Mouse (Mus musculus) G1E (cell line): ENCODE measurements around the gene Dok1. TPM values are rescaled to one million over a fixed set of nuclear protein-coding genes. Genes with fewer than 3 reads are reported as not detected.

Experiments used
- ATAC-seq: 2 replicates; pipeline ENCODE4 v1.8.0; 2016; ENCODE audit warnings: mild to moderate bottlenecking; ENCODE audit not compliant: insufficient number of reproducible peaks, poor library complexity, low FRiP score, severe bottlenecking; ENCODE audit errors: extremely low read depth
- DNase-seq: peaks from one replicate; pipeline ENCODE4 v3.0.0; 2012; ENCODE audit warnings: low spot score
- H3K27me3 ChIP-seq: 2 replicates; pipeline ENCODE4 v1.6.1; 2012; ENCODE audit warnings: mild to moderate bottlenecking, low read length, inconsistent platforms; ENCODE audit not compliant: insufficient read depth
- H3K36me3 ChIP-seq: replicated peaks from 2 replicates; pipeline ENCODE3; 2012; ENCODE audit warnings: mild to moderate bottlenecking, inconsistent platforms
- H3K4me1 ChIP-seq: 2 replicates; pipeline ENCODE4 v1.6.1; 2012; ENCODE audit warnings: low read depth, low read length, inconsistent platforms, mixed read lengths; ENCODE audit not compliant: insufficient read depth
- H3K4me3 ChIP-seq: 2 replicates; pipeline ENCODE4 v1.5.1; 2012; ENCODE audit warnings: low read depth, mild to moderate bottlenecking, inconsistent platforms, low read length, moderate library complexity, mixed read lengths
- H3K9me3 ChIP-seq: replicated peaks from 2 replicates; pipeline ENCODE4 v1.6.1; 2012; ENCODE audit warnings: inconsistent platforms
- CTCF ChIP-seq: IDR thresholded peaks from 2 replicates; pipeline ENCODE4 v1.5.1; 2012; ENCODE audit warnings: low read depth, low read length, inconsistent platforms, mixed read lengths
- GATA1 ChIP-seq: IDR thresholded peaks from 2 replicates; pipeline ENCODE4 v1.6.1; 2012; ENCODE audit warnings: borderline replicate concordance, low read length, inconsistent platforms, mixed read lengths
- GATA2 ChIP-seq: IDR thresholded peaks from 2 replicates; pipeline ENCODE4 v1.6.1; 2012; ENCODE audit warnings: low read depth, low read length, inconsistent platforms, borderline replicate concordance
- POLR2AphosphoS5 ChIP-seq: IDR thresholded peaks from 2 replicates; pipeline ENCODE4 v1.6.1; 2012; ENCODE audit warnings: low read depth, low read length, inconsistent platforms; ENCODE audit not compliant: insufficient replicate concordance
- TAL1 ChIP-seq: conservative IDR thresholded peaks from 2 replicates; pipeline ENCODE4 v1.6.1; 2012; ENCODE audit warnings: low read depth, low read length, inconsistent platforms, mixed read lengths
- polyA plus RNA-seq: library from polyadenylated mRNA; stranded (reverse); fragments of >175 nt; gene quantifications from 2 replicates; pipeline ENCODE4 v1.2.3, GENCODE M21; 2012
- total RNA-seq, 2 experiments: library from RNA; stranded (forward) in 1 of 2; stranded (reverse) in 1 of 2; fragments of 200-1000 nt in 1 of 2; fragments of >200 nt in 1 of 2; fragmentation: Nextera tagmentation in 1 of 2; gene quantifications; 2 replicates each; pipeline ENCODE4 v1.2.3; 2014 to 2017

Gene Dok1
- total and polyA plus RNA-seq, 3 experiments = 7.8 to 82.5 (median 28.4) TPM

DNA sequence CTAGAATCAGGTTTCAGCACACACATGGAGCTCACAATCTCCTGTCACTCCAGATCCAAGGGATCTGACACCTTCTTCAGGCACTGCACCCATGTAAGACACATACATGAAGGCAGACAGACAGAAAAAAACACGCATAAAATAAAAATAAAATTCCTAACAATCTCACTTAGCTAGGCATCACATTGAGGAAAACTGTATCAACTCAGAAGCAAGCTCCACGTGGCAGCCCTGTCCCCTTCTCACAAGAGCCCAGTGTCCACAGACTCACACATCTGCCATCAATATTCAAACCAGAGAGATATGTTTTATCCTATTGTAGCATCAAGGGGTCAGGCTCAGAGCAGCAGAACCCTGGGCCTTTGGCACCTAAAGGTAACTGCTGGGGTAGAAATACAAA is 29.0 kb downstream of the Dok1 start:
- peak overlapping the region; percentile 37; the same call in 1 of the 2 replicates for H3K4me3 ChIP-seq
- no peaks in the 10 kb centered on the region for H3K36me3 ChIP-seq
- H3K27me3 ChIP-seq = no peaks in the 10 kb centered on the region
- no peaks in the 10 kb centered on the region for H3K9me3 ChIP-seq
- TF ChIP-seq TAL1 (no peak), POLR2AphosphoS5 (no peak), CTCF (no peak), GATA1 (no peak), GATA2 (no peak)
- no peak for DNase-seq
- ATAC-seq = no peak
- peaks cover 33% of the 10 kb centered on the region for H3K4me1 ChIP-seq

DNA sequence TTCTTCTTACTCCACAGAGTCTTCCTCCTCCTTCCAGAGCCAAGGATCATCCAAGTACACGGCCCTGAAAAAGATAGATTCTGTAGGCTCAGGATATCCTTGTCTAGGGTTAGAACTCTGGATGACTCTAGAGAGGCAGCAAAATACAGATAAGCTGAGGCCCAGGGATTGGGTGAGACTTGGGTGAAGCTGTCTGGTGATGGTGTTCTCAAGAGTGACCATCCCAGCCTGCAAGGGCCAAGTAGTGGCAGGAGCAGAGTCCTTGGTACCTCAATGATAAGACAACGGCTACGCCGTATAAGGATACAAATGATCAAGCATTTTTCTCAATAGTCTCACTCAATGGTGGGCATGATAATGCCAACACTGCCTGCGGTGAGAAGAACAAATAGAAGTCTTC is 29.4 kb downstream of the Dok1 start:
- H3K4me3 ChIP-seq = no peak overlapping the region
- no peaks in the 10 kb centered on the region for H3K27me3 ChIP-seq
- TF ChIP-seq CTCF (no peak), GATA2 (no peak), GATA1 (no peak), TAL1 (no peak), POLR2AphosphoS5 (no peak)
- H3K36me3 ChIP-seq = no peaks in the 10 kb centered on the region
- no peak for ATAC-seq
- DNase-seq = no peak
- H3K9me3 ChIP-seq = no peaks in the 10 kb centered on the region
- H3K4me1 ChIP-seq = peaks cover 34% of the 10 kb centered on the region

DNA sequence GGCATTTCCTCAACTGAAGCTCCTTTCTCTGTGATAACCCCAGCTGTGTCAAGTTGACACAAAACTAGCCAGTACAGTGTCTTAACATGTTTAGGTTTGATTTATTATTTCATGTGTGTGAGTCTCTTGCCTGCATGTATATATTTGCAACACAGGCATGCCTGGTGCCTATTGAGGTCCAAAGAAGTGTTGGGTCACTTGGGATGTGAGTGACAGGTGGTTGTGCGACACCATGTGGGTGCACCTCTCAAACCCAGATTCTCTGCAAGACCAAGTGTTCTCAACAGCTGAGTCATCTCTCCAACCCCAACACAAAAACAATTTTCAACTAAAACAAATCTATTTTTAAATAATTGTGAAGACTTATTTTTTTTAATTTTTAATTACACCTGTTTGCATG is 30.2 kb downstream of the Dok1 start:
- no peaks in the 10 kb centered on the region for H3K27me3 ChIP-seq
- no peaks in the 10 kb centered on the region for H3K9me3 ChIP-seq
- peaks cover 36% of the 10 kb centered on the region for H3K4me1 ChIP-seq
- no peak for DNase-seq
- H3K36me3 ChIP-seq = no peaks in the 10 kb centered on the region
- no peak for ATAC-seq
- H3K4me3 ChIP-seq = no peak overlapping the region
- TF ChIP-seq POLR2AphosphoS5 = no peak
- no peak for TF ChIP-seq GATA1
- no peak for TF ChIP-seq CTCF
- TF ChIP-seq TAL1 = no peak
- TF ChIP-seq GATA2 = no peak

DNA sequence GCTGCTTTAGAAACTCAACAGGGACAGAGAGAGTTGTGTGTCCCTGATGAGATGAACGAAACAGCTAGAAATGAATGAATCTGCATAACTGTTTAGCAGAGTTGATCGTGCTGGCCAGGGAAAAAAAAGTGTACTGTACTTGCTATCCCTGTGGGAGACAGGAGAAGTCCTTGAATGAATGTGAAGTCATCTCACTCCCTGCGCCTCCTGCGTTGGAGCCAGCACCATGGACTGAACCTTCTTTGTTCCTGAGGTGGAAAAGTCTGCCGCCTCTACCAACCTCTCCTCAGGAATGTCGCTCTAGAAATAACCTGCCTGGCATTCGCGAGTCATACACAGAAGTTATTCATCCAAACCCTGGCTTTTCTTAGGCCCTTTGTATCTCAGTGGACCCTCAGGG is 33.3 kb downstream of the Dok1 start:
- DNase-seq (no peak), ATAC-seq (no peak)
- no peak overlapping the region for H3K4me3 ChIP-seq
- no peaks in the 10 kb centered on the region for H3K9me3 ChIP-seq
- H3K36me3 ChIP-seq = no peaks in the 10 kb centered on the region
- TF ChIP-seq GATA1 (no peak), GATA2 (no peak), POLR2AphosphoS5 (no peak), TAL1 (no peak), CTCF (no peak)
- no peaks in the 10 kb centered on the region; the same call in 1 of the 2 replicates for H3K27me3 ChIP-seq
- peaks cover 41% of the 10 kb centered on the region for H3K4me1 ChIP-seq

DNA sequence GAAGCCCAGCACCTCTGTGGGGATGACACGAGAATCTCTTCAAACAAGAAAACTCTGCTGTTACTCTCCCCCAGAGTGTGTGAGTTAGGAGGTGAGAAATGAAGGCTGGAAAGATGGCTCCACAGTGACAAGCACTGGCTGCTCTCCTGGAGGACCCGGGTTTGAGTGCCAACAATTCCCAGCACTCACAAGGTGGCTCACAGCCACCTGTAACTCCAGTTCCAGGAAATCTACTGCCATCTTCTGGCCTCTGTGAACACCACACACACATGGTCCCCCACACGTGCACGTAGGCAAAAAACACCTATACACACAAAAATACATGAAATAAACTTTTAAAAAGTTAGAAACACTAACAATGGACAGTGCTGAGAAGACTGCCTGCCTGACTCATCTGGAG is 34.9 kb downstream of the Dok1 start:
- H3K4me1 ChIP-seq = peaks cover 26% of the 10 kb centered on the region
- H3K27me3 ChIP-seq = peaks cover 10% of the 10 kb centered on the region
- no peaks in the 10 kb centered on the region for H3K9me3 ChIP-seq
- no peak for DNase-seq
- TF ChIP-seq CTCF = no peak
- TF ChIP-seq TAL1 = no peak
- no peak for TF ChIP-seq GATA1
- no peak for TF ChIP-seq POLR2AphosphoS5
- no peak for TF ChIP-seq GATA2
- H3K36me3 ChIP-seq = no peaks in the 10 kb centered on the region
- no peak for ATAC-seq
- H3K4me3 ChIP-seq = no peak overlapping the region

DNA sequence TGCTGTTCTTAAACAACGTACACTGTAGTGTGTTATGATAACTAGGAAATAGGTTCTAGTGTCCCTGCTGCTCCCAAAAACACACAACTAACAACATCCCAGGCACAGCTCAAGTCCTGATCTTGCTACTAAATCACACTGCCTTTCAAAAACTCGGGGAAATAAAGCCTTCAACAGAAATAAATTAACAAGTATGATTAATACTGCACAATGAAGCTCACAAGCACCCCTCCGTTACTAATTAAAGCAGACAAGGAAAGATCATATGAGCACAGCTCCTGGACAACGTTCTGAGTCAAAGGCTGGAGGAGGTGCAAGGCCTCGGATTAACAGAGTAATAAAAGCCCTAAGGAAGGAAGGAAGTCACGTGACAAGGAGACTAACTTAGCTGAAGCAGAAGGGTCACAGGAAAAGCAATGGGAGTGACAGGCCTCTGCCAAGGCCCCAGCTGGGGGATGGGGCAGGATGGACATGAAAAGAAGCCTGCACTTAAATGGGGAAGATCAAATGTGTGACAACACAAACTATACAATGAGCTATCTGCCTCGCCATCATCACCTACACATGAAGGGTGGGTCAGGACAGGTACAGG is 35.7 kb downstream of the Dok1 start:
- Histone ChIP-seq H3K4me1 (peaks cover 26% of the 10 kb centered on the region), H3K4me3 (peak overlapping the region; percentile 55; the same call in 1 of the 2 replicates), H3K27me3 (peaks cover 10% of the 10 kb centered on the region), H3K36me3 (no peaks in the 10 kb centered on the region), H3K9me3 (no peaks in the 10 kb centered on the region)
- TF ChIP-seq GATA1 = no peak
- no peak for TF ChIP-seq TAL1
- TF ChIP-seq GATA2 = no peak
- no peak for TF ChIP-seq CTCF
- no peak for TF ChIP-seq POLR2AphosphoS5
- DNase-seq (no peak), ATAC-seq (0 out of 2 replicates have a peak, but pooled peaks have one; percentile 10)
